Mouse (Mus musculus) MEL (cell line): ENCODE measurements around the gene Hdac7. TPM values are rescaled to one million over a fixed set of nuclear protein-coding genes. Genes with fewer than 3 reads are reported as not detected.
A peak's percentile ranks its signal among the peaks of the same experiment; 100 is the strongest.

Experiments used
- DNase-seq: peaks from one replicate; pipeline ENCODE4 v3.0.0; 2011; ENCODE audit warnings: low read depth, low spot score
- H3K27ac ChIP-seq: 2 replicates; pipeline ENCODE4 v1.5.1; 2012; ENCODE audit warnings: low read depth, mild to moderate bottlenecking, control low read depth, low read length, moderate library complexity; ENCODE audit not compliant: control insufficient read depth
- H3K27me3 ChIP-seq, 2 experiments: fragments of 150-350 bp in 1 of 2; sonication (generic) in 1 of 2; 2 replicates each; pipeline ENCODE4 v1.6.1; 2012; ENCODE audit warnings: low read length in 2 of 2, mild to moderate bottlenecking in 2 of 2, improper control_type of control experiment in 1 of 2, moderate library complexity in 1 of 2; ENCODE audit not compliant: insufficient read depth in 2 of 2, control insufficient read depth in 1 of 2
- H3K36me3 ChIP-seq, 2 experiments: 2 replicates each; pipeline ENCODE4 v1.6.1; 2012 to 2014; ENCODE audit warnings: low read length in 2 of 2, improper control_type of control experiment in 1 of 2, inconsistent platforms in 1 of 2, mild to moderate bottlenecking in 1 of 2; ENCODE audit not compliant: insufficient read depth in 2 of 2, control insufficient read depth in 1 of 2
- H3K4me1 ChIP-seq, 2 experiments: fragments of 150-350 bp in 1 of 2; sonication (generic) in 1 of 2; 2 replicates each; pipeline ENCODE4 v1.6.1; 2012; ENCODE audit warnings: low read length in 2 of 2, improper control_type of control experiment in 1 of 2, mild to moderate bottlenecking in 1 of 2; ENCODE audit not compliant: insufficient read depth in 2 of 2, control insufficient read depth in 1 of 2
- H3K4me3 ChIP-seq, 2 experiments: fragments of 150-350 bp in 1 of 2; sonication (generic) in 1 of 2; 2 replicates each; pipeline ENCODE4 v1.5.1; 2012; ENCODE audit warnings: low read depth in 2 of 2, low read length in 2 of 2, mild to moderate bottlenecking in 2 of 2, moderate library complexity in 2 of 2, control low read depth in 1 of 2, improper control_type of control experiment in 1 of 2; ENCODE audit not compliant: control insufficient read depth in 1 of 2, insufficient read depth in 1 of 2
- H3K79me2 ChIP-seq: 2 replicates; pipeline ENCODE4 v1.6.1; 2012; ENCODE audit warnings: mild to moderate bottlenecking, low read length, moderate library complexity; ENCODE audit not compliant: control insufficient read depth, poor library complexity, insufficient read depth
- H3K9ac ChIP-seq: 2 replicates; pipeline ENCODE4 v1.6.1; 2012; ENCODE audit warnings: low read depth, mild to moderate bottlenecking, control low read depth, low read length, moderate library complexity; ENCODE audit not compliant: control insufficient read depth, poor library complexity, severe bottlenecking
- H3K9me3 ChIP-seq: fragments of 150-350 bp; sonication (generic); replicated peaks from 2 replicates; pipeline ENCODE4 v1.6.1; 2012; ENCODE audit warnings: mild to moderate bottlenecking, low read length, improper control_type of control experiment, moderate library complexity; ENCODE audit not compliant: insufficient read depth
- CHD2 ChIP-seq: IDR thresholded peaks from 2 replicates; pipeline ENCODE4 v1.6.1; 2011; ENCODE audit warnings: low read length, improper control_type of control experiment
- CTCF ChIP-seq, 3 experiments: IDR thresholded peaks in 2 of 3; conservative IDR thresholded peaks in 1 of 3; 2 replicates each; pipeline ENCODE4 v1.5.1; 2011 to 2012; ENCODE audit warnings: low read length in 3 of 3, low read depth in 2 of 3, mild to moderate bottlenecking in 2 of 3, improper control_type of control experiment in 1 of 3, inconsistent platforms in 1 of 3, mixed read lengths in 1 of 3, moderate library complexity in 1 of 3; ENCODE audit not compliant: control insufficient read depth in 1 of 3, insufficient read depth in 1 of 3, poor library complexity in 1 of 3, severe bottlenecking in 1 of 3
- E2F4 ChIP-seq: IDR thresholded peaks from 2 replicates; pipeline ENCODE4 v1.6.1; 2011; ENCODE audit warnings: low read depth, low read length, improper control_type of control experiment, borderline replicate concordance
- ELF1 ChIP-seq: IDR thresholded peaks from 2 replicates; pipeline ENCODE4 v1.6.1; 2014; ENCODE audit warnings: low read depth, mild to moderate bottlenecking, inconsistent platforms, low read length, improper control_type of control experiment, moderate library complexity
- ETS1 ChIP-seq: IDR thresholded peaks from 2 replicates; pipeline ENCODE4 v1.6.1; 2012; ENCODE audit warnings: low read depth, mild to moderate bottlenecking, inconsistent platforms, low read length, improper control_type of control experiment, moderate library complexity
- GABPA ChIP-seq: IDR thresholded peaks from 2 replicates; pipeline ENCODE4 v1.6.1; 2012; ENCODE audit warnings: low read depth, mild to moderate bottlenecking, inconsistent platforms, low read length, improper control_type of control experiment, moderate library complexity
- GATA1 ChIP-seq: IDR thresholded peaks from 2 replicates; pipeline ENCODE4 v1.6.1; 2011; ENCODE audit warnings: low read depth, low read length, improper control_type of control experiment
- MAZ ChIP-seq: IDR thresholded peaks from 2 replicates; pipeline ENCODE4 v1.6.1; 2012; ENCODE audit warnings: low read depth, mild to moderate bottlenecking, inconsistent platforms, low read length, improper control_type of control experiment
- MEF2A ChIP-seq: IDR thresholded peaks from 2 replicates; pipeline ENCODE4 v1.6.1; 2014; ENCODE audit warnings: low read depth, mild to moderate bottlenecking, inconsistent platforms, low read length, improper control_type of control experiment; ENCODE audit not compliant: poor library complexity, insufficient replicate concordance, severe bottlenecking; ENCODE audit errors: extremely low read depth
- MXI1 ChIP-seq: IDR thresholded peaks from 2 replicates; pipeline ENCODE4 v1.6.1; 2011; ENCODE audit warnings: mild to moderate bottlenecking, low read depth, low read length, improper control_type of control experiment
- NELFE ChIP-seq: IDR thresholded peaks from 2 replicates; pipeline ENCODE4 v1.6.1; 2011; ENCODE audit warnings: low read depth, low read length, improper control_type of control experiment
- NRF1 ChIP-seq: IDR thresholded peaks from 2 replicates; pipeline ENCODE4 v1.6.1; 2014; ENCODE audit warnings: low read depth, mild to moderate bottlenecking, inconsistent platforms, low read length, improper control_type of control experiment, moderate library complexity; ENCODE audit not compliant: poor library complexity, insufficient read depth, severe bottlenecking
- POLR2A ChIP-seq, 2 experiments: IDR thresholded peaks; 2 replicates each; pipeline ENCODE4 v1.6.1; 2011 to 2012; ENCODE audit warnings: low read length in 2 of 2, mild to moderate bottlenecking in 2 of 2, control low read depth in 1 of 2, improper control_type of control experiment in 1 of 2, low read depth in 1 of 2, moderate library complexity in 1 of 2; ENCODE audit not compliant: control insufficient read depth in 1 of 2, insufficient read depth in 1 of 2, poor library complexity in 1 of 2
- POLR2AphosphoS2 ChIP-seq: IDR thresholded peaks from 2 replicates; pipeline ENCODE4 v1.6.1; 2011; ENCODE audit warnings: low read length, improper control_type of control experiment
- RCOR1 ChIP-seq: IDR thresholded peaks from 2 replicates; pipeline ENCODE4 v1.6.1; 2012; ENCODE audit warnings: low read depth, mild to moderate bottlenecking, inconsistent platforms, low read length, improper control_type of control experiment
- SIN3A ChIP-seq: IDR thresholded peaks from 2 replicates; pipeline ENCODE4 v1.6.1; 2012; ENCODE audit warnings: low read length, improper control_type of control experiment, inconsistent platforms
- SMC3 ChIP-seq: IDR thresholded peaks from 2 replicates; pipeline ENCODE4 v1.6.1; 2011; ENCODE audit warnings: low read depth, low read length, improper control_type of control experiment
- TAL1 ChIP-seq: IDR thresholded peaks from 2 replicates; pipeline ENCODE4 v1.6.1; 2012; ENCODE audit warnings: mild to moderate bottlenecking, inconsistent platforms, low read length, moderate library complexity, mixed read lengths
- TBP ChIP-seq: IDR thresholded peaks from 2 replicates; pipeline ENCODE4 v1.8.0; 2011; ENCODE audit warnings: low read depth, low read length, improper control_type of control experiment
- TCF12 ChIP-seq: IDR thresholded peaks from 2 replicates; pipeline ENCODE4 v1.6.1; 2014; ENCODE audit warnings: low read depth, mild to moderate bottlenecking, inconsistent platforms, low read length, improper control_type of control experiment, moderate library complexity
- USF2 ChIP-seq, 2 experiments: IDR thresholded peaks; 2 replicates each; pipeline ENCODE4 v1.6.1; 2011 to 2012; ENCODE audit warnings: improper control_type of control experiment in 2 of 2, low read length in 2 of 2, borderline replicate concordance in 1 of 2, inconsistent platforms in 1 of 2, low read depth in 1 of 2, mild to moderate bottlenecking in 1 of 2; ENCODE audit not compliant: insufficient read depth in 1 of 2
- ZC3H11A ChIP-seq: IDR thresholded peaks from 2 replicates; pipeline ENCODE4 v1.6.1; 2012; ENCODE audit warnings: low read depth, mild to moderate bottlenecking, inconsistent platforms, low read length, improper control_type of control experiment
- ZKSCAN1 ChIP-seq: IDR thresholded peaks from 2 replicates; pipeline ENCODE4 v1.6.1; 2012; ENCODE audit warnings: low read depth, mild to moderate bottlenecking, inconsistent platforms, low read length, improper control_type of control experiment, moderate library complexity
- ZNF384 ChIP-seq: IDR thresholded peaks from 2 replicates; pipeline ENCODE4 v1.6.1; 2012; ENCODE audit warnings: low read depth, mild to moderate bottlenecking, inconsistent platforms, low read length, improper control_type of control experiment
- polyA plus RNA-seq, 2 experiments: library from polyadenylated mRNA; stranded (reverse) in 1 of 2; unstranded in 1 of 2; fragments of >175 nt in 1 of 2; fragments of >200 nt in 1 of 2; gene quantifications; 2 replicates each; pipeline versions ENCODE4 v1.2.1 to v1.2.4; 2012; ENCODE audit warnings: low replicate concordance in 2 of 2, low read depth in 1 of 2; ENCODE audit not compliant: insufficient read length in 2 of 2, insufficient read depth in 1 of 2, missing spikeins in 1 of 2
- total RNA-seq: library from RNA; depleted of rRNA; stranded (reverse); fragments of 300-350 nt; gene quantifications from 2 replicates; pipeline ENCODE4 v1.2.3, GENCODE M21; 2012

The Hdac7 gene
- total and polyA plus RNA-seq, 3 experiments = 100 to 389 TPM; not detected in 1

GRCm38 (mm10) chr15:97782749-97783105 lies 61.6 kb downstream of the Hdac7 start:
- TF ChIP-seq ELF1 (no peak), ZNF384 (no peak), USF2 (IDR thresholded peaks at IDR 0.05; ENCODE audit: borderline replicate concordance in 1 of 2, insufficient read depth in 1 of 2, low read depth in 1 of 2, low read length in 2 of 2) (no peak), POLR2A (IDR thresholded peaks at IDR 0.05; ENCODE audit: control insufficient read depth in 1 of 2, insufficient read depth in 1 of 2, low read depth in 1 of 2, low read length in 2 of 2, poor library complexity in 1 of 2) (peak in 1 of 2 experiments; percentile 41; a peak in 1 of 4 replicates), TBP (0 out of 2 replicates have a peak, but pooled peaks have one; percentile 55), CTCF (IDR thresholded peaks at IDR 0.05 in 2 of 3, conservative IDR thresholded peaks at IDR 0.05 in 1 of 3; ENCODE audit: control insufficient read depth in 1 of 3, insufficient read depth in 1 of 3, low read depth in 2 of 3, low read length in 3 of 3, poor library complexity in 1 of 3, severe bottlenecking in 1 of 3) (peak in 2 of 3 experiments; percentile 95 to 98; a peak in 4 of 6 replicates), GATA1 (0 out of 2 replicates have a peak, but pooled peaks have one; percentile 4)
- peak; percentile 95 for DNase-seq

GRCm38 (mm10) chr15:97781961-97782748 lies 62.1 kb downstream of the Hdac7 start:
- peaks cover 7 to 28% of the 10 kb centered on the region in 2 experiments for H3K4me1 ChIP-seq
- peaks cover 25% of the 10 kb centered on the region for H3K79me2 ChIP-seq
- TF ChIP-seq POLR2AphosphoS2 (no peak), MAZ (no peak), POLR2A (IDR thresholded peaks at IDR 0.05; ENCODE audit: control insufficient read depth in 1 of 2, insufficient read depth in 1 of 2, low read depth in 1 of 2, low read length in 2 of 2, poor library complexity in 1 of 2) (no peak), SIN3A (no peak), MEF2A (no peak), RCOR1 (no peak), ZKSCAN1 (no peak), TAL1 (no peak), ETS1 (no peak), ZC3H11A (no peak), ELF1 (no peak), NRF1 (no peak), NELFE (no peak), E2F4 (no peak), TBP (no peak), TCF12 (no peak), CHD2 (no peak), MXI1 (no peak), GABPA (no peak), SMC3 (no peak)
- no peak overlapping the region for H3K4me3 ChIP-seq
- no peaks in the 10 kb centered on the region for H3K9me3 ChIP-seq
- peaks cover 0 to 28% of the 10 kb centered on the region in 2 experiments; a peak in 2 of 4 replicates for H3K36me3 ChIP-seq
- no peak overlapping the region; the same call in 1 of the 2 replicates for H3K9ac ChIP-seq
- DNase-seq = no peak
- H3K27me3 ChIP-seq = peaks cover 0 to 2% of the 10 kb centered on the region in 2 experiments; a peak in 2 of 4 replicates
- H3K27ac ChIP-seq = no peak overlapping the region

More at GRCm38 (mm10) chr15:97782749-97783105, 61.6 kb downstream of the Hdac7 start:
- H3K4me3 ChIP-seq = peak overlapping the region in 1 of 2 experiments; percentile 30; a peak in 2 of 4 replicates
- H3K27ac ChIP-seq = no peak overlapping the region
- H3K36me3 ChIP-seq = peaks cover 0 to 34% of the 10 kb centered on the region in 2 experiments; a peak in 3 of 4 replicates
- H3K27me3 ChIP-seq = peaks cover 0 to 2% of the 10 kb centered on the region in 2 experiments; a peak in 2 of 4 replicates
- no peaks in the 10 kb centered on the region for H3K9me3 ChIP-seq
- H3K4me1 ChIP-seq = peaks cover 10 to 34% of the 10 kb centered on the region in 2 experiments
- peak overlapping the region; percentile 65 for H3K9ac ChIP-seq
- peaks cover 29% of the 10 kb centered on the region for H3K79me2 ChIP-seq
